Mouse (Mus musculus) heart, postnatal 4 days (tissue): ENCODE results near the gene Mgat2. TPM values are rescaled to one million over a fixed set of nuclear protein-coding genes. Genes with fewer than 3 reads are reported as not detected.
"Not testable (repeated sequence)": the region's sequence is repeated elsewhere in the genome, so short reads cannot be mapped to it uniquely, and the experiment has no call there.

Experiments used
- DNase-seq: peaks from one replicate; pipeline ENCODE4 v3.0.0; 2021
- total RNA-seq, 2 experiments: library from RNA; stranded (reverse); gene quantifications; 2 replicates each; pipeline ENCODE4 v1.2.3; 2021

The Mgat2 gene
- 10 to 100 TPM; 34.3 to 35.1 TPM for total RNA-seq

GRCm38 (mm10) chr12:69183583-69184308 is at the start of gene Mgat2, which contains the start of gene Rpl36al:
Mgat2 (plus strand) TSS chr12:69184157.
Rpl36al (minus strand) TSS chr12:69184083.
- DNase-seq: peak; percentile 99

- DNase-seq: no peak
These were observed 44.8 kb upstream of the Mgat2 start for GRCm38 (mm10) chr12:69139201-69139600.

GRCm38 (mm10) chr12:69139841-69140240 is 44.1 kb upstream of the Mgat2 start:
- DNase-seq: no peak

- DNase-seq: no peak
These were observed 40.5 kb upstream of the Mgat2 start for GRCm38 (mm10) chr12:69143460-69143859.

GRCm38 (mm10) chr12:69147166-69147735 is 36.7 kb upstream of the Mgat2 start:
- no peak for DNase-seq

- no peak for DNase-seq
These were observed 33.9 kb upstream of the Mgat2 start for GRCm38 (mm10) chr12:69150049-69150448.

GRCm38 (mm10) chr12:69155923-69156322 is 28.0 kb upstream of the Mgat2 start:
- no peak for DNase-seq

GRCm38 (mm10) chr12:69156436-69156835 is 27.5 kb upstream of the Mgat2 start:
- DNase-seq: no peak

- DNase-seq: no peak
These were observed 26.9 kb upstream of the Mgat2 start for GRCm38 (mm10) chr12:69157107-69157506.

- no peak for DNase-seq
These were observed 25.6 kb upstream of the Mgat2 start for GRCm38 (mm10) chr12:69158366-69158764.

GRCm38 (mm10) chr12:69158765-69159577 is 25.0 kb upstream of the Mgat2 start, which contains the start of gene Rps29:
Rps29 (minus strand) TSS chr12:69159186.
- DNase-seq: peak; percentile 96

GRCm38 (mm10) chr12:69159578-69159940 is 24.4 kb upstream of the Mgat2 start:
- DNase-seq: no peak

- DNase-seq: not testable (repeated sequence)
These were observed 23.3 kb upstream of the Mgat2 start for GRCm38 (mm10) chr12:69160677-69161076.

GRCm38 (mm10) chr12:69163586-69163985 is 20.4 kb upstream of the Mgat2 start:
- not testable (repeated sequence) for DNase-seq

GRCm38 (mm10) chr12:69164904-69165303 is 19.1 kb upstream of the Mgat2 start:
- no peak for DNase-seq

GRCm38 (mm10) chr12:69166861-69167581 is 16.9 kb upstream of the Mgat2 start:
- DNase-seq: not testable (repeated sequence)

- DNase-seq: no peak
These were observed 16.1 kb upstream of the Mgat2 start for GRCm38 (mm10) chr12:69167656-69168460.

GRCm38 (mm10) chr12:69168461-69169106 is 15.4 kb upstream of the Mgat2 start, which contains the start of gene Lrr1:
Lrr1 (plus strand) TSS chr12:69168814.
- DNase-seq: peak; percentile 88

- DNase-seq: no peak
These were observed 12.7 kb upstream of the Mgat2 start for GRCm38 (mm10) chr12:69171307-69171706.

GRCm38 (mm10) chr12:69175975-69176374 is 8.0 kb upstream of the Mgat2 start:
- DNase-seq: no peak

- no peak for DNase-seq
These were observed 6.4 kb upstream of the Mgat2 start for GRCm38 (mm10) chr12:69177526-69177925.
